Mouse (Mus musculus): ENCODE measurements around the gene Hoxa1. TPM values are rescaled to one million over a fixed set of nuclear protein-coding genes. Genes with fewer than 3 reads are reported as not detected.

Gene Hoxa1
- total and polyA plus RNA-seq, 3 experiments = 1.9 to 3.7 (median 3.2) TPM

DNA sequence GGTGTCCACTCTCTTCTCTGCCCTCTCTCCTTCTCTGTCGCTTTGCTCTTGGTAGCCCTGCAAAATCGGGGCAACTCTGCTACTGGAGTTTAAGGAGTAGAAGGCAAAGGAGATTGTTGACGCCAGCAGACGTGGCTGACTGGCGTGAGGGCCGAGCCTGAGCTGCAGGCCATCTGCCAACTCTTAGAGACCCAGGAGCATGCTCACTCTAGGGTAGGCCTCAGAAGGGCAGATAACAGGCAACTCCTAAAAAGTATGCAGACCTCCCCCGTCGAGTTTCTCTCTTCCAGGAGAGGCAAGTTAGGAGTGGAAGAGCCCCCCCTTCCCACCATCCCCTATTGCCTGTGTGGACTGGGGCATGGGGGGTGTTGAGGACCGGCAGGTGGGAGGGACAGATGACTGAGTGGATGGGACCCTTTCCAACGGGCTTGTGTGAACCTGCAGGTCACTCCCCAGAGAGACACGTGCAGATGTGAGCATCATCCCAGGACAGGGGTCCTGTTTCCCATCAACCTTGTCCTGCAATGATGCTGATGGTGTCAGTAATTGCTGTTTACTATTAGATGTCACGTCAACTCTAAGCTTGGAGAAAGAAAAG, 1.1 kb upstream of the Hoxa1 start:
- Histone ChIP-seq H3K4me1 (ENCODE audit: control insufficient read depth in 1 of 2, insufficient read depth in 2 of 2) (peaks cover 2 to 17% of the 10 kb centered on the region in 2 experiments; a peak in 3 of 4 replicates), H3K27ac (ENCODE audit: insufficient read depth, low read depth) (peak overlapping the region; percentile 39), H3K27me3 (replicated peaks) (no peaks in the 10 kb centered on the region), H3K9ac (ENCODE audit: insufficient read depth, low read depth) (peak overlapping the region; percentile 96), H3K4me2 (ENCODE audit: insufficient read depth, low read depth, poor library complexity, severe bottlenecking) (peak overlapping the region; percentile 95), H3K36me3 (replicated peaks in 1 of 2; ENCODE audit: control insufficient read depth in 1 of 2, insufficient read depth in 1 of 2, low read length in 1 of 2) (peaks cover 6 to 33% of the 10 kb centered on the region in 2 experiments), H3K9me3 (replicated peaks; ENCODE audit: low read length) (no peaks in the 10 kb centered on the region), H3K79me2 (replicated peaks; ENCODE audit: control insufficient read depth, extremely low read depth, insufficient read depth, poor library complexity, severe bottlenecking) (peaks cover 7% of the 10 kb centered on the region; the same call in 1 of the 2 replicates), H3K4me3 (replicated peaks in 1 of 3; ENCODE audit: low read depth in 2 of 3, low read length in 2 of 3, poor library complexity in 1 of 3) (peak overlapping the region; percentile 83 to 92 (median 88))
- in situ Hi-C loops (cut with MboI; ENCODE audit: low pct_ligation_motif_present, low pct_unique_long_range_greater_than_20kb, low sequenced_read_pairs) = no loop called here
- DNase-seq (ENCODE audit: extremely low read depth) = peak; percentile 33
- TF ChIP-seq TCF12 (IDR thresholded peaks at IDR 0.05; ENCODE audit: low read depth, low read length) (peak; percentile 33; the same call in 1 of the 2 replicates), E2F4 (IDR thresholded peaks at IDR 0.05; ENCODE audit: insufficient replicate concordance, low read depth, low read length) (no peak), BHLHE40 (IDR thresholded peaks at IDR 0.05; ENCODE audit: low read depth, low read length) (peak; percentile 67), NRF1 (IDR thresholded peaks at IDR 0.05; ENCODE audit: low read depth, low read length) (peak; percentile 59), MAX (IDR thresholded peaks at IDR 0.05; ENCODE audit: low read length) (0 out of 2 replicates have a peak, but pooled peaks have one; percentile 12), EP300 (IDR thresholded peaks at IDR 0.05; ENCODE audit: low read length) (no peak), ZNF384 (IDR thresholded peaks at IDR 0.05; ENCODE audit: low read depth, low read length) (no peak), MXI1 (IDR thresholded peaks at IDR 0.05; ENCODE audit: low read depth, low read length) (peak; percentile 54; the same call in 1 of the 2 replicates), MEF2A (IDR thresholded peaks at IDR 0.05; ENCODE audit: borderline replicate concordance, low read depth, low read length) (no peak), POLR2A (IDR thresholded peaks at IDR 0.05; ENCODE audit: low read depth, low read length) (peak; percentile 37; the same call in 1 of the 2 replicates), JUND (conservative IDR thresholded peaks at IDR 0.05; ENCODE audit: low read depth, low read length) (no peak)
- dilution Hi-C loops (cut with MboI; ENCODE audit: extremely low pct_ligation_motif_present, extremely low pct_unique_long_range_greater_than_20kb, low sequenced_read_pairs) = no loop called here

DNA sequence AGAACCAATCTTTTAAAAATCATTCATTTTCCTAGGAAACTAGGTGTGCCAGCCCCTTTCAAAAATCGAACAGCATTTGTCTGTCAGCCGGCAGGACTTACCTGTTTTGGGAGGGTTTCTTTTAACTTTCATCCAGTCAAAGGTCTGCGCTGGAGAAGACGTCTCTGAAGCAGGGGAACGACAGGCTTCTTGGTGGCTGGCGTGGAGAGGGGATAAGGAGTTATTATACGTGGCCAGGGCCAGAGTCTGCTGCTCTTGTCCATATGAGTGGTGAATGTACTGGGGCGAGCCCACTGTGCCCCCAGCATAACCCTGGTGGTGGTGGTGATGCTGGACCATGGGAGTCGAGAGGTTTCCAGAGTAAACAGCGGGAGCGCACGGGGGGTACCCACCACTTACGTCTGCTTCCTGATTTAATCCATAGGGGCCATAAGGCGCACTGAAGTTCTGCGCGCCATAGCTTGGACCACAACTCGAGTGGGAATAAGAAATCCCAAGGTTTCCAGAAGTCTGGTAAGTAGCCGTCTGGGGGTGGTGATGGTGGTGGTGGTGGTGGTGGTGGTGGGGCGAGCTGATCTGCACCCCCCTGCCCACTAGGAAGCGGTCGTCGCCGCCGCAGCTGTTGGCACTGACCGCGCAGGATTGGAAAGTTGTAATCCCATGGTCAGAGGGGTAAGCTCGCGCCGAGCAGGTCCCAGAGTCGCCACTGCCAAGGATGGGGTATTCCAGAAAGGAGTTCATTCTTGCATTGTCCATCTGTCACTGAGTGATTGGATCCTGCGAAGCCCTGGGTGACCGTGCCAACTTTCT, 446 bp downstream of the Hoxa1 start:
- in situ Hi-C loops (cut with MboI; ENCODE audit: low pct_ligation_motif_present, low pct_unique_long_range_greater_than_20kb, low sequenced_read_pairs) = no loop called here
- TF ChIP-seq IRF4 (IDR thresholded peaks at IDR 0.05; ENCODE audit: low read depth, low read length) (peak; percentile 86), ZMIZ1 (IDR thresholded peaks at IDR 0.05; ENCODE audit: low read depth, low read length) (no peak), SMC3 (IDR thresholded peaks at IDR 0.05; ENCODE audit: low read depth, low read length) (no peak), EP300 (IDR thresholded peaks at IDR 0.05; ENCODE audit: low read length) (peak; percentile 62)
- no peak for DNase-seq (ENCODE audit: extremely low read depth)
- Histone ChIP-seq H3K36me3 (replicated peaks in 1 of 2; ENCODE audit: control insufficient read depth in 1 of 2, insufficient read depth in 1 of 2, low read length in 1 of 2) (peaks cover 0 to 17% of the 10 kb centered on the region in 2 experiments), H3K27me3 (replicated peaks) (no peaks in the 10 kb centered on the region), H3K4me2 (ENCODE audit: insufficient read depth, low read depth, poor library complexity, severe bottlenecking) (peak overlapping the region; percentile 72), H3K4me3 (replicated peaks in 1 of 3; ENCODE audit: low read depth in 2 of 3, low read length in 2 of 3, poor library complexity in 1 of 3) (peak overlapping the region; percentile 15 to 92 (median 83)), H3K27ac (ENCODE audit: insufficient read depth, low read depth) (no peak overlapping the region), H3K4me1 (ENCODE audit: control insufficient read depth in 1 of 2, insufficient read depth in 2 of 2) (peaks cover 2 to 17% of the 10 kb centered on the region in 2 experiments; a peak in 3 of 4 replicates), H3K9ac (ENCODE audit: insufficient read depth, low read depth) (peak overlapping the region; percentile 35; the same call in 1 of the 2 replicates), H3K79me2 (replicated peaks; ENCODE audit: control insufficient read depth, extremely low read depth, insufficient read depth, poor library complexity, severe bottlenecking) (peaks cover 7% of the 10 kb centered on the region; the same call in 1 of the 2 replicates), H3K9me3 (replicated peaks; ENCODE audit: low read length) (no peaks in the 10 kb centered on the region)
- dilution Hi-C loops (cut with MboI; ENCODE audit: extremely low pct_ligation_motif_present, extremely low pct_unique_long_range_greater_than_20kb, low sequenced_read_pairs) = no loop called here
